Mouse (Mus musculus) adrenal gland, postnatal 4 days (tissue): ENCODE measurements around the gene Srsy. TPM values are rescaled to one million over a fixed set of nuclear protein-coding genes. Genes with fewer than 3 reads are reported as not detected.
"Not testable (repeated sequence)": the region's sequence is repeated elsewhere in the genome, so short reads cannot be mapped to it uniquely, and the experiment has no call there.

ENCODE experiments used
- DNase-seq, 2 experiments: peaks; one replicate each; pipeline ENCODE4 v3.0.0; 2021 to 2022; ENCODE audit warnings: low spot score in 2 of 2, mixed read lengths in 2 of 2
- long read RNA-seq, 2 experiments: library from polyadenylated mRNA; stranded (forward); transcript quantifications; one replicate each; pipeline ENCODE4 v2.0.0; 2021
- total RNA-seq, 2 experiments: library from RNA; stranded (reverse); gene quantifications; 2 replicates each; pipeline ENCODE4 v1.2.3; 2021

Gene Srsy
- total RNA-seq, result not detected
- long read RNA-seq, experiment 1, result 0 reads
- long read RNA-seq, experiment 2, result 0 reads

DNA sequence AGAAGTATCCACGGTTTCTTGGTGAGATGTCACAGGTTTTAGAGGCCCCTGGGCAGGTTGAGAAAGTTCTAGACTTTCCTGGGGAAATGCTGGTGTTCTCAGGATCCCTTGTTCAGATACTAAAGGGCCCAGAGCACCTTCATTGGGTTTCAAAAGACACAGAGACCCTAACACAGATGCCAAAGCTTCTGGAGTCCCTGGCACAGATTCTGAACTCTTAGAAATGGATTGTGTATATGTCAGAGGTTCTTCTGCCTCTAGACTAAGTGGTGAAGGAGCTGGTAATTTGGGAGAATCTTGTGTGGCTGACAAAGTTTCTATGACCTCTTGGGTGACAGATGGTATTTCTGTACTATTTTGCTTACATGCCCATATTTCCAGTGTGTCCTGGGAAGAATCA is at the start of gene Srsy:
Srsy (minus strand) TSS at position 101 of the 400 bp plus-strand sequence.
- not testable (repeated sequence) for DNase-seq

Other genes starting within 250 kb of the Srsy start
- gene Gm21904, start 91.1 kb downstream of the Srsy start, total RNA-seq, result not detected
- not detected for gene Gm20772, start 62.6 kb downstream of the Srsy start, total RNA-seq
- not detected for gene Gm20831, start 62.6 kb downstream of the Srsy start, total RNA-seq
- gene Gm21764, start 124.5 kb upstream of the Srsy start, total RNA-seq, result not detected
- gene Ssty1, start 151.8 kb upstream of the Srsy start, total RNA-seq, result not detected